ENCODE assay signal across 1 mouse cellular context in genomic region chr5:112280151-112280550, GRCm38 (mm10).
A peak's percentile ranks its signal among the peaks of the same experiment; 100 is the strongest.
TF ChIP-seq lines count a peak whose summit lies in the region.

No protein-coding gene starts in this region.

TF ChIP-seq in CH12.LX, 34 proteins besides CTCF, POLR2A, EP300 and RAD21:
- TF ChIP-seq ZKSCAN1 (IDR thresholded peaks at IDR 0.05; ENCODE audit: borderline replicate concordance, low read depth, low read length) (no peak), BHLHE40 (IDR thresholded peaks at IDR 0.05; ENCODE audit: low read depth, low read length) (peak; percentile 42; the same call in 1 of the 2 replicates)
